Mouse (Mus musculus) adrenal gland, postnatal 4 days (tissue): ENCODE measurements around the gene Eid2. TPM values are rescaled to one million over a fixed set of nuclear protein-coding genes. Genes with fewer than 3 reads are reported as not detected.

ENCODE experiments used
- DNase-seq, 2 experiments: peaks; one replicate each; pipeline ENCODE4 v3.0.0; 2021 to 2022; ENCODE audit warnings: low spot score in 2 of 2, mixed read lengths in 2 of 2
- total RNA-seq, 2 experiments: library from RNA; stranded (reverse); gene quantifications; 2 replicates each; pipeline ENCODE4 v1.2.3; 2021

The Eid2 gene
- total RNA-seq, 2 experiments from 2014 or later = 32.1 to 33.9 TPM

- DNase-seq = no peak
These were observed 23.2 kb downstream of the Eid2 start, which contains the start of gene Selenov for GRCm38 (mm10) chr7:28290638-28291590. Selenov (minus strand) TSS chr7:28291186.

- DNase-seq = peak in 1 of 2 experiments; percentile 35
These were observed 26.8 kb downstream of the Eid2 start for GRCm38 (mm10) chr7:28294481-28294880.

GRCm38 (mm10) chr7:28298837-28299625 is 31.4 kb downstream of the Eid2 start:
- no peak for DNase-seq

GRCm38 (mm10) chr7:28301616-28302433 is 34.1 kb downstream of the Eid2 start, which contains the start of gene Dll3:
Dll3 (minus strand) TSS chr7:28302238.
- peak in 1 of 2 experiments; percentile 37 for DNase-seq

- no peak for DNase-seq
These were observed 38.0 kb downstream of the Eid2 start for GRCm38 (mm10) chr7:28305641-28306040.

GRCm38 (mm10) chr7:28306216-28306615 is 38.5 kb downstream of the Eid2 start:
- DNase-seq = no peak

- no peak for DNase-seq
These were observed 42.1 kb downstream of the Eid2 start for GRCm38 (mm10) chr7:28309737-28310136.

- peak in 1 of 2 experiments; percentile 22 for DNase-seq
These were observed 43.7 kb downstream of the Eid2 start for GRCm38 (mm10) chr7:28311151-28311925.

- DNase-seq = peak; percentile 93 to 96
These were observed 44.4 kb downstream of the Eid2 start, which contains the start of gene Timm50 for GRCm38 (mm10) chr7:28311926-28312543. Timm50 (minus strand) TSS chr7:28312072.

- DNase-seq = no peak
These were observed 50.4 kb downstream of the Eid2 start for GRCm38 (mm10) chr7:28318036-28318435.

GRCm38 (mm10) chr7:28318714-28319113 is 51.0 kb downstream of the Eid2 start:
- DNase-seq = no peak

Other genes starting within 250 kb of the Eid2 start
- 100 to 1,000 TPM; 144 to 157 TPM for gene Psmc4, start 217.8 kb upstream of the Eid2 start, total RNA-seq
- gene Fcgbp, start 196.6 kb upstream of the Eid2 start, total RNA-seq = under 1 TPM; 0.34 to 0.37 TPM
- under 1 TPM in 1 of 2 experiments, not detected in 1; 0.06 TPM for gene 9530053A07Rik, start 138.4 kb upstream of the Eid2 start, total RNA-seq
- 100 to 1,000 TPM; 102 to 119 TPM for gene Fbl, start 98.2 kb upstream of the Eid2 start, total RNA-seq
- 10 to 100 TPM; 40.9 to 41.9 TPM for gene Dyrk1b, start 88.4 kb upstream of the Eid2 start, total RNA-seq
- 10 to 100 TPM; 22.3 to 23.6 TPM for gene Eid2b, start 9.9 kb downstream of the Eid2 start, total RNA-seq
- under 1 TPM; 0.87 TPM for gene Selenov, start 23.3 kb downstream of the Eid2 start, total RNA-seq
- 1 to 10 TPM in 1 of 2 experiments, under 1 TPM in 1; 0.62 to 1.6 TPM for gene Dll3, start 34.4 kb downstream of the Eid2 start, total RNA-seq
- gene Timm50, start 44.2 kb downstream of the Eid2 start, total RNA-seq = 10 to 100 TPM; 84.1 to 85.6 TPM
- gene Supt5, start 70.9 kb downstream of the Eid2 start, total RNA-seq = 100 to 1,000 TPM; 113 to 123 TPM
- 1,000 to 10,000 TPM; 1,647 to 1,689 TPM for gene Rps16, start 82.8 kb downstream of the Eid2 start, total RNA-seq
- gene Plekhg2, start 104.7 kb downstream of the Eid2 start, total RNA-seq = 10 to 100 TPM; 39.3 to 47.2 TPM
- 10 to 100 TPM; 12.0 to 13.3 TPM for gene Zfp36, start 112.4 kb downstream of the Eid2 start, total RNA-seq
- gene Med29, start 124.8 kb downstream of the Eid2 start, total RNA-seq = 10 to 100 TPM; 24.2 to 26.1 TPM
- gene Paf1, start 125.1 kb downstream of the Eid2 start, total RNA-seq = 10 to 100 TPM; 71.8 to 93.4 TPM
- gene Gmfg, start 169.6 kb downstream of the Eid2 start, total RNA-seq = 10 to 100 TPM; 17.1 to 21.0 TPM
- 10 to 100 TPM; 19.1 to 19.6 TPM for gene Lrfn1, start 184.1 kb downstream of the Eid2 start, total RNA-seq
- gene Ifnl2, start 242.6 kb downstream of the Eid2 start, total RNA-seq = not detected